Mouse (Mus musculus): ENCODE measurements around the gene Swt1. TPM values are rescaled to one million over a fixed set of nuclear protein-coding genes. Genes with fewer than 3 reads are reported as not detected.

Swt1 gene
- total RNA-seq, 2 experiments from 2014 or later = 8.3 to 9.6 TPM

DNA sequence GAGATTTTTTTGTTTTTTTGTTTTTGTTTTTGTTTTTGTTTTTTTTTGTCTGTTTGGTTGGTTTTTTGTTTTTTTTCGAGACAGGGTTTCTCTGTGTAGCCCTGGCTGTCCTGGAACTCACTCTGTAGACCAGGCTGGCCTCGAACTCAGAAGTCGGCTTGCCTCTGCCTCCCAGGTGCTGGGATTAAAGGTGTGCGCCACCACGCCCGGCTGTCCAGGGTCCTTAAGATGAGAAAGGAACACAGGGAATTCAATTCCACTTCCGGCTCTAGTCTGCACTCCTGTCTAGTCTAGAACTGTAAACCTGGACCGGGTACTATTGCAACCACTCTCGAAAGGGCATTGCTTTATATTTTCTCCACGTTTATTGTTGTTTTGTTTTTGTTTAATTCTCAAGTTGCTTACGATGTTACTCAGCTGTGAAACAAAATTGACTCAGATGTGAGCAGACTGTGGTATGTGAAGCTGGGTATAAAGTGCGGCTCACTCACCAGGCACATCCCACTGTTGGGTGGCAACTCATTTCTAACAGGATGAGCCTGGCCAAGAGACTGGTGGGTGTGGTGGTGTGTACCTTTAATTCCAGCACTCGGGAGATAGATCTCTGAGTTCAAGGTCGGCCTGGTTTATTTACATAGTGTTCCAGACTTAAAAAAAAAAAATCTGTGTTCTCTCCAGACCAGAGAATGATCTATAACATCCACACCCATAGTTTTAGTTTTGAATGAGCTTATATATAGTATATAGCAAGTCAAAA lies 99.7 kb downstream of the Swt1 start:
- intact Hi-C loops (cut with DNase I) = no loop called here
- DNase-seq = no peak

DNA sequence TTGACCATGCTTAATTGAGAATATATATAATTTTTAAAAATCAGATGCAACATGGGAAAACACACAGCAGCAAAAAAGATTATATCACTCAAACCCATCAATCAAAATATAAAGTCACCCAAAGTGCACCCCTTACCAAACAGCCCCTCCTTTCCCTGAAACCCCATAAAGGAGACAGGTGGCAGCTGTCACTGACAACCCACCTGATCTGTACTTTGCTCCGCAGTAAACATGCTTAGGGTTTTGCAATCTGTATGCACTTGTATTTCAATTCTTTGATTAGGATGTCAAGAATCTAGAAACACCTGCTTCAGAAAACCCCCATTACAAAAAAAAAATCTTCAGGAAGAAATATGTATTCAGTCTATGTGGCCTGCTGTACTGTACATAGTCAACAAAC lies 102.9 kb downstream of the Swt1 start:
- intact Hi-C loops (cut with DNase I) = no loop called here

DNA sequence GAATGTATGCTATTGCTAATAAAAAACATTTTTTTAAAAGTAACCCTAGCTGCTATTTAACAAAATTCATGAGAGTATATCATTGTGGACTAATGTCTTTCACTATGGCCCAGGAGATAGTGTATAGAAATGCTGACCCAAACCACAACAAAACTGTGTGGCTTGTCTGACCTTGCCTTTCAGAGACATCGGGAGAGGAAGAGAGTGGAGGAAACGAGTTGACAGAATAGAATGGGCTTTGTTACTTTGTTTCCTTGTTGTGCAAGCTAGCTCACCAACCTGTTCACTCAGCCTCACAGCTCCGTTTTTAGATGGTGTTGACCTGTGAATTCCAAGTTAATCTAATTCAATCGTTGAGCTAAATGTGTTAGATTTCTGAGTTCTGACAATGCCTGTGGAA lies 107.8 kb downstream of the Swt1 start:
- intact Hi-C loops (cut with DNase I) = no loop called here
- DNase-seq = no peak

More for the DNA sequence above, 102.9 kb downstream of the Swt1 start:
- no peak for DNase-seq

DNA sequence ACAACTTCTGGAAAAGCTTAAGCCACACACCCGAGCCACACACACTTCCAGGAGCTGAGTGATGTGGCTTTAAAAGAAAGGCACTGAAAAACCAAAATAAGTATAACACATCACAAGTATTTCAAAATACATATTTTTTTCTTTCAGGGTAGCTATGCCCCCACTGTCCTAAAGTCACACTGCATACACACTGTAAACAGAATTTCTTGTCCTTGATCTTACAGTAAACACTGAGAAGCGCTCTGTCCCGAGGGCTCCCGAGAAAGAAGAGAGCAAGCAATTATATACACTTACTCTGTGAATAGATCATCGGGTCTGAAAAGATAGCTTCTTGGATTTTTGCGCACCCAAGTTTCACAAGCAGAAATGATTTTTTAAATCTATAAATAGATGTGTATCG lies 109.0 kb downstream of the Swt1 start:
- no peak for DNase-seq
- intact Hi-C loops (cut with DNase I) = no loop called here

Small RNAs within 50 kb of the gene (microRNA-seq; reads per million reads assigned to microRNA genes)
- 0.71 to 1.7 reads per million in 2 experiments for gene Mir7682

Other genes with a start within 250 kb of the Swt1 start
- under 1 TPM; 0.25 to 0.38 TPM for gene Gm47985, start 245.9 kb downstream of the Swt1 start, total RNA-seq (2021)
- gene Gm8947, start 236.1 kb downstream of the Swt1 start, total RNA-seq (2021) = not detected
- gene Gm47995, start 230.0 kb downstream of the Swt1 start, total RNA-seq (2021) = not detected
- gene 3110040M04Rik, start 224.3 kb downstream of the Swt1 start, total RNA-seq (2021) = not detected
- gene Gm47996, start 218.3 kb downstream of the Swt1 start, total RNA-seq (2021) = not detected
- 100 to 1,000 TPM; 417 to 438 TPM for gene Ivns1abp, start 84.0 kb downstream of the Swt1 start, total RNA-seq (2021)
- gene Trmt1l, start 87 bp upstream of the Swt1 start, total RNA-seq (2021) = 10 to 100 TPM; 12.8 to 19.3 TPM
- 10 to 100 TPM; 25.5 to 27.5 TPM for gene Rnf2, start 72.5 kb upstream of the Swt1 start, total RNA-seq (2021)
- 10 to 100 TPM; 38.4 to 44.0 TPM for gene Fam129a, start 142.7 kb upstream of the Swt1 start, total RNA-seq (2021)

Data from heart, postnatal 10 days (tissue).